Mouse (Mus musculus) liver, embryonic 16.5 days (tissue): ENCODE data around the gene Nt5m. TPM values are rescaled to one million over a fixed set of nuclear protein-coding genes. Genes with fewer than 3 reads are reported as not detected.
A peak's percentile ranks its signal among the peaks of the same experiment; 100 is the strongest.

Experiments
- ATAC-seq: fragments of 200-750 bp; cut with Nextera tagmentation; 2 replicates; pipeline ENCODE4 v1.8.0; 2017; ENCODE audit warnings: low read depth, mild to moderate bottlenecking, moderate number of reproducible peaks, moderate library complexity
- H3K27ac ChIP-seq: fragments of 300-500 bp; sonication (generic); 2 replicates; pipeline ENCODE4 v1.5.1; 2014; ENCODE audit warnings: mild to moderate bottlenecking, low read length
- H3K27me3 ChIP-seq: fragments of 300-500 bp; sonication (generic); 2 replicates; pipeline ENCODE4 v1.6.1; 2014; ENCODE audit warnings: low read depth, low read length, mixed read lengths; ENCODE audit not compliant: control insufficient read depth, insufficient read depth
- H3K36me3 ChIP-seq: fragments of 300-500 bp; sonication (generic); 2 replicates; pipeline ENCODE4 v1.6.1; 2014; ENCODE audit warnings: mild to moderate bottlenecking; ENCODE audit not compliant: control insufficient read depth, insufficient read depth
- H3K4me1 ChIP-seq: fragments of 300-500 bp; sonication (generic); 2 replicates; pipeline ENCODE4 v1.6.1; 2014; ENCODE audit warnings: low read depth, low read length, mixed read lengths; ENCODE audit not compliant: control insufficient read depth
- H3K4me2 ChIP-seq: fragments of 300-500 bp; sonication (generic); 2 replicates; pipeline ENCODE4 v1.6.1; 2014; ENCODE audit warnings: low read depth, low read length, mixed read lengths
- H3K4me3 ChIP-seq: fragments of 300-500 bp; sonication (generic); 2 replicates; pipeline ENCODE4 v1.5.1; 2014; ENCODE audit warnings: low read depth, mild to moderate bottlenecking, low read length
- H3K9ac ChIP-seq: fragments of 300-500 bp; sonication (generic); 2 replicates; pipeline ENCODE4 v1.6.1; 2014; ENCODE audit warnings: low read depth, low read length
- H3K9me3 ChIP-seq: fragments of 300-500 bp; sonication (generic); replicated peaks from 2 replicates; pipeline ENCODE4 v1.6.1; 2016; ENCODE audit warnings: low read length; ENCODE audit not compliant: control insufficient read depth
- WGBS: fragments of 180-500 bp; shearing (Covaris S2); extraction: QIAGEN DNeasy Blood & Tissue Kit; methylation state at CpG from one replicate; pipeline ENCODE4 v1.1.7; 2014; ENCODE audit not compliant: insufficient replicate concordance; 5-methylcytosine and 5-hydroxymethylcytosine counted together
- polyA plus RNA-seq: library from polyadenylated mRNA; unstranded; fragments of >200 nt; fragmentation: Nextera tagmentation; extraction: Ambion mirVana; gene quantifications from 2 replicates; pipeline ENCODE4 v1.2.1, GENCODE M21; 2015

Gene Nt5m
- polyA plus RNA-seq, 1 experiment from 2014 or later = 15.2 TPM

- peak; percentile 64 for ATAC-seq
- H3K36me3 ChIP-seq = no peaks in the 10 kb centered on the region
- no peak overlapping the region for H3K4me3 ChIP-seq
- H3K4me1 ChIP-seq = peaks cover 6% of the 10 kb centered on the region; the same call in 1 of the 2 replicates
- H3K9me3 ChIP-seq = no peaks in the 10 kb centered on the region
- no peak overlapping the region for H3K4me2 ChIP-seq
- H3K27ac ChIP-seq = no peak overlapping the region
- 56% methylated on average over 3 of the region's 3 CpGs for WGBS
- 0 out of 2 replicates have a peak overlapping the region, but pooled peaks have one; percentile 0 for H3K9ac ChIP-seq
- no peaks in the 10 kb centered on the region for H3K27me3 ChIP-seq
Measured at GRCm38 (mm10) chr11:59852865-59853264, 13.6 kb downstream of the Nt5m start.

- Histone ChIP-seq H3K4me3 (no peak overlapping the region), H3K27me3 (no peaks in the 10 kb centered on the region), H3K4me1 (no peaks in the 10 kb centered on the region), H3K4me2 (no peak overlapping the region), H3K9ac (no peak overlapping the region), H3K36me3 (no peaks in the 10 kb centered on the region), H3K9me3 (no peaks in the 10 kb centered on the region), H3K27ac (no peak overlapping the region)
- ATAC-seq = no peak
- WGBS = 75% methylated on average over 11 of the region's 11 CpGs
Measured at GRCm38 (mm10) chr11:59860467-59860866, 21.2 kb downstream of the Nt5m start.

DNA sequence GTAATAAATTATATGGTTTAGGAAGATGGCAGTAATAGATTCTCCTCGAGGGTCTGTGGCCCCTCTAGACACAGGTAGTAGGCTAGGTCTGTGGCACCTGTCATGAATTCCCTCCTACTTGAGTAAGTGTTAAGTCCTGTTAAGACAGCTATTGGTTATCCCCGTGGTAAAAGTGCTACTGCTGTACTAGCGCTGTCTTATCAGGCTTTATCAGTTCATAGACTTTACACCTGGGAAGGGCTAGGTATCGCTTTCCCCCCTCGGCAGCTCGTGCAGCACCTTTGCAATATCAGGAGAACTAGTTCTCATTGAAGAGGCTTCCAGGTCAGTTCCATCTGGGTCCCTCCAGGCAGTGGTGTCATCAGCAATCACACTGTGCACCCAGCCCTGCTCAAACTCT is 25.1 kb downstream of the Nt5m start:
- no peaks in the 10 kb centered on the region for H3K27me3 ChIP-seq
- H3K36me3 ChIP-seq = no peaks in the 10 kb centered on the region
- no peaks in the 10 kb centered on the region for H3K4me1 ChIP-seq
- H3K4me2 ChIP-seq = no peak overlapping the region
- 57% methylated on average over 6 of the region's 6 CpGs for WGBS
- no peaks in the 10 kb centered on the region for H3K9me3 ChIP-seq
- ATAC-seq = no peak
- H3K4me3 ChIP-seq = no peak overlapping the region
- no peak overlapping the region for H3K27ac ChIP-seq
- no peak overlapping the region for H3K9ac ChIP-seq

DNA sequence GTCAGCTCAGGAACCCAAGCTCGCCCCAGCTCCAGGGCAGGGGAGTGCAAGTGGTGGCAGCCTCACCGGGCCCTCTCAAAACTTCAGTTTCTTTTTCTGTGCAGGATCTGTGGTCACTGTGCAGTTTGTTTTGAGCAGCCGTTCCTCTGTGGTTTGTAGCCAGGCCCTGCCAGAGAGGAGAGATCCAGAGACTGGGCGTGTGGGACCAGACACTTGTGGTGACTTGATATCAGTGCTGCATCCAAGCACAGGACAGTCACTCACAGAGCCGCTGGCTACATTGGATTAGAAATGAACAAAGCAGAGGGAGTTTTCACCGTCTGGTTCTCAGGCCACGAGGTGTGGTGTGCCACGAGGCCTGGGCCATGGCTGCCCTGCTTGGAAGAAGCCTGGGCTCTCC is 32.9 kb downstream of the Nt5m start:
- no peak overlapping the region for H3K4me2 ChIP-seq
- H3K27me3 ChIP-seq = no peaks in the 10 kb centered on the region
- no peak overlapping the region for H3K27ac ChIP-seq
- no peak overlapping the region for H3K9ac ChIP-seq
- ATAC-seq = no peak
- WGBS = 28% methylated on average over 8 of the region's 8 CpGs
- H3K4me1 ChIP-seq = no peaks in the 10 kb centered on the region
- no peaks in the 10 kb centered on the region for H3K9me3 ChIP-seq
- H3K36me3 ChIP-seq = no peaks in the 10 kb centered on the region
- no peak overlapping the region for H3K4me3 ChIP-seq

GRCm38 (mm10) chr11:59880031-59880430 is 40.8 kb downstream of the Nt5m start:
- Histone ChIP-seq H3K4me2 (no peak overlapping the region), H3K27me3 (no peaks in the 10 kb centered on the region), H3K9me3 (no peaks in the 10 kb centered on the region), H3K4me1 (no peaks in the 10 kb centered on the region; the same call in 1 of the 2 replicates), H3K9ac (no peak overlapping the region), H3K27ac (no peak overlapping the region), H3K36me3 (no peaks in the 10 kb centered on the region), H3K4me3 (no peak overlapping the region)
- WGBS = 19% methylated on average over 2 of the region's 2 CpGs
- 0 out of 2 replicates have a peak, but pooled peaks have one; percentile 32 for ATAC-seq

DNA sequence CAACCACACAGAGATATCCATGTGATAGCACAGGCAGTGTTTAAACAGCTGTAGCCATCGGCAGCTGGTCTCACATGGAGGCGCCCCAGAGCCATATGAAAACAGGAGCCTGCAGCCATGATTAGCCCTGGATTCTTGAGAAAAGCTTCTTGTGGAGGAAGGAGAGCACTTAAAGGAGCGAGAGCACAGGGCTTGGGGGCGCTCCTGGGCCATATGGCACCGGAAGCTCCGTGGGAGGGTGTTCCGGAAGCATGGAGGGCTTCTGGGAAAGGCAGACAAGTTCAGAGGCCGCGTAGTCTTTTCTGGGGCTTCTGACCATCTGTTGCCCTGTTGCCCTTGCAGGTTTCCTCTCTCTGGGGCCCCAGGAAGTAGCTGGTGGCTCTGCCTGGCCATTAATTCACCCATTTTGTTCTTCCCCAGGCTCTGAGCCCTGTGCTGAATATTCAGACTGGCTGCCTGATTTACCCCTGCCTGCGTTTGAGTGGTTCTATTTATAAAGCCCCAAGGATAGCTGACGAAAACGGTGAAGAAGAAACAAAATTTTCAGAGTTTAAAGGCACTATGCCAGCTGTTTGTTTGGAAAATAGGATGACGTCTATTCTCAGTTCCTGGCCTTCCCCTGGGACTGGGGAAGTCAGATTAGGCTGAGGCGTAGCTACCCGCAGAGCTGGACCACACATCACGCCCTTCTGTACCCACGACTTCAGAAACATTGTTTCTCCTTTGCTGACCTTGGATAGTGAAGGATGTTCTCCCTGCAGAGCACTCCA is 46.2 kb downstream of the Nt5m start:
- H3K9me3 ChIP-seq = no peaks in the 10 kb centered on the region
- H3K9ac ChIP-seq = no peak overlapping the region
- WGBS = 22% methylated on average over 17 of the region's 17 CpGs
- H3K27ac ChIP-seq = peak overlapping the region; percentile 56
- no peaks in the 10 kb centered on the region for H3K27me3 ChIP-seq
- ATAC-seq = peak; percentile 45
- peaks cover 11% of the 10 kb centered on the region for H3K4me1 ChIP-seq
- H3K4me2 ChIP-seq = no peak overlapping the region
- H3K4me3 ChIP-seq = no peak overlapping the region
- H3K36me3 ChIP-seq = no peaks in the 10 kb centered on the region

DNA sequence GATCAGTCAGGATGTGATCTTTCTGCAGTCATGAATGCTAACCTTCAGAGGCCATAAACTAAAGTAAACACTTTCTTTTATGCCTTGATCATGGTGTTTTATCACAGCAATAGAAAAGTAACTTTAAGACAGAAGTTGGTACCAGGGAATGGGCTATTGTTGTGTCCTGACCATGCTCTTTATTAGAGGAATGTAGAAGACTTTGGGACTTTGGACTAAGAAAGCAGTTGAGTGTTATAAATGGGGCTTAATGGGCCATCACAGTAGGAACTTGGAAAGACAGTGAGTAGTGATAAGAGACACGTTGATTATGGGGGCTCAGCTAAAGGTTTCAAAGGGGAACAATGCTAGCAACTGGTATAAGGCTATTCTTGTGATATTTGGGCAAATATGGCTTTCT is 47.7 kb downstream of the Nt5m start:
- H3K4me1 ChIP-seq = peaks cover 11% of the 10 kb centered on the region
- H3K36me3 ChIP-seq = no peaks in the 10 kb centered on the region
- H3K9ac ChIP-seq = no peak overlapping the region
- no peak overlapping the region for H3K27ac ChIP-seq
- ATAC-seq = no peak
- H3K27me3 ChIP-seq = no peaks in the 10 kb centered on the region
- WGBS = 40% methylated on average over 1 of the region's 1 CpGs
- no peak overlapping the region for H3K4me2 ChIP-seq
- no peak overlapping the region for H3K4me3 ChIP-seq
- no peaks in the 10 kb centered on the region for H3K9me3 ChIP-seq

GRCm38 (mm10) chr11:59888151-59888550 is 48.9 kb downstream of the Nt5m start:
- H3K4me3 ChIP-seq = no peak overlapping the region
- WGBS = 61% methylated on average over 5 of the region's 5 CpGs
- no peaks in the 10 kb centered on the region for H3K36me3 ChIP-seq
- ATAC-seq = no peak
- peaks cover 11% of the 10 kb centered on the region for H3K4me1 ChIP-seq
- H3K4me2 ChIP-seq = no peak overlapping the region
- H3K9me3 ChIP-seq = no peaks in the 10 kb centered on the region
- no peak overlapping the region for H3K9ac ChIP-seq
- H3K27ac ChIP-seq = no peak overlapping the region
- H3K27me3 ChIP-seq = no peaks in the 10 kb centered on the region

GRCm38 (mm10) chr11:59891854-59892253 is 52.6 kb downstream of the Nt5m start:
- Histone ChIP-seq H3K4me1 (no peaks in the 10 kb centered on the region), H3K9ac (no peak overlapping the region), H3K27me3 (no peaks in the 10 kb centered on the region), H3K36me3 (no peaks in the 10 kb centered on the region), H3K4me3 (no peak overlapping the region), H3K9me3 (no peaks in the 10 kb centered on the region), H3K27ac (no peak overlapping the region), H3K4me2 (no peak overlapping the region)
- 69% methylated on average over 6 of the region's 6 CpGs for WGBS
- no peak for ATAC-seq
